Mouse (Mus musculus) kidney, embryonic 14.5 days (tissue): Measurements from ENCODE around the gene Slfn5. TPM values are rescaled to one million over a fixed set of nuclear protein-coding genes. Genes with fewer than 3 reads are reported as not detected.

Experiments
- ATAC-seq: fragments of 200-750 bp; cut with Nextera tagmentation; 2 replicates; pipeline ENCODE4 v1.8.0; 2017; ENCODE audit warnings: moderate number of reproducible peaks, mild to moderate bottlenecking, moderate TSS enrichment, moderate library complexity; ENCODE audit not compliant: low FRiP score, low TSS enrichment
- H3K27ac ChIP-seq: fragments of 300-500 bp; sonication (generic); 2 replicates; pipeline ENCODE4 v1.5.1; 2014; ENCODE audit warnings: low read depth, mild to moderate bottlenecking, low read length, moderate library complexity, mixed read lengths
- H3K27me3 ChIP-seq: fragments of 300-500 bp; sonication (generic); 2 replicates; pipeline ENCODE4 v1.6.1; 2014; ENCODE audit warnings: mild to moderate bottlenecking, low read length; ENCODE audit not compliant: control insufficient read depth, insufficient read depth
- H3K36me3 ChIP-seq: fragments of 300-500 bp; sonication (generic); 2 replicates; pipeline ENCODE4 v1.6.1; 2014; ENCODE audit warnings: low read length, mixed read lengths; ENCODE audit not compliant: control insufficient read depth, insufficient read depth
- H3K4me1 ChIP-seq: fragments of 300-500 bp; sonication (generic); 2 replicates; pipeline ENCODE4 v1.6.1; 2014; ENCODE audit warnings: low read length, mixed read lengths; ENCODE audit not compliant: control insufficient read depth, insufficient read depth
- H3K4me2 ChIP-seq: fragments of 300-500 bp; sonication (generic); replicated peaks from 2 replicates; pipeline ENCODE4 v1.6.1; 2014; ENCODE audit warnings: low read depth, mild to moderate bottlenecking, low read length
- H3K4me3 ChIP-seq: fragments of 300-500 bp; sonication (generic); 2 replicates; pipeline ENCODE4 v1.5.1; 2014; ENCODE audit warnings: mild to moderate bottlenecking, low read length
- H3K9ac ChIP-seq: fragments of 300-500 bp; sonication (generic); 2 replicates; pipeline ENCODE4 v1.6.1; 2014; ENCODE audit warnings: low read depth, mild to moderate bottlenecking, low read length, moderate library complexity
- H3K9me3 ChIP-seq: fragments of 300-500 bp; sonication (generic); 2 replicates; pipeline ENCODE4 v1.6.1; 2016; ENCODE audit warnings: low read length; ENCODE audit not compliant: control insufficient read depth
- WGBS: fragments of 180-500 bp; shearing (Covaris S2); extraction: QIAGEN DNeasy Blood & Tissue Kit; methylation state at CpG from one replicate; pipeline ENCODE4 v1.1.7; 2014; 5-methylcytosine and 5-hydroxymethylcytosine counted together
- polyA plus RNA-seq: library from polyadenylated mRNA; unstranded; fragments of >200 nt; fragmentation: Nextera tagmentation; extraction: Ambion mirVana; gene quantifications from 2 replicates; pipeline ENCODE4 v1.2.1, GENCODE M21; 2014

Slfn5 gene
- polyA plus RNA-seq: 6.0 and 8.0 TPM in 2 replicates

- no peaks in the 10 kb centered on the region for H3K36me3 ChIP-seq
- no peak within 1 kb of the TSS for H3K9ac ChIP-seq
- ATAC-seq: peak; percentile 66
- H3K9me3 ChIP-seq: no peaks in the 10 kb centered on the region
- peak within 1 kb of the TSS; percentile 18 for H3K4me3 ChIP-seq
- H3K27me3 ChIP-seq: peaks cover 21% of the 10 kb centered on the region
- 7% methylated on average over 10 of the region's 10 CpGs for WGBS
- H3K4me2 ChIP-seq: peak within 1 kb of the TSS; percentile 31
- no peak within 1 kb of the TSS; the same call in 1 of the 2 replicates for H3K27ac ChIP-seq
- no peaks in the 10 kb centered on the region for H3K4me1 ChIP-seq
Measured at GRCm38 (mm10) chr11:82950736-82951481, at the start of gene Slfn5. Gene Slfn5 (plus strand): TSS chr11:82951349.

GRCm38 (mm10) chr11:82901606-82902310, 49.4 kb upstream of the Slfn5 start:
- H3K4me3 ChIP-seq: no peak overlapping the region
- WGBS: 96% methylated on average over 20 of the region's 20 CpGs
- no peak for ATAC-seq

GRCm38 (mm10) chr11:82904952-82905351, 46.2 kb upstream of the Slfn5 start:
- Histone ChIP-seq H3K4me2 (no peak overlapping the region), H3K9ac (no peak overlapping the region), H3K27ac (no peak overlapping the region), H3K27me3 (no peaks in the 10 kb centered on the region), H3K36me3 (peaks cover 65% of the 10 kb centered on the region), H3K9me3 (no peaks in the 10 kb centered on the region), H3K4me1 (peaks cover 4% of the 10 kb centered on the region; the same call in 1 of the 2 replicates), H3K4me3 (no peak overlapping the region)
- ATAC-seq: no peak
- WGBS: 63% methylated on average over 8 of the region's 8 CpGs

More at GRCm38 (mm10) chr11:82901606-82902310, 49.4 kb upstream of the Slfn5 start:
- Histone ChIP-seq H3K4me2 (no peak overlapping the region), H3K9ac (no peak overlapping the region), H3K9me3 (no peaks in the 10 kb centered on the region), H3K27me3 (no peaks in the 10 kb centered on the region), H3K4me1 (no peaks in the 10 kb centered on the region), H3K36me3 (peaks cover 68% of the 10 kb centered on the region), H3K27ac (no peak overlapping the region)

- 92% methylated on average over 5 of the region's 5 CpGs for WGBS
- peaks cover 4% of the 10 kb centered on the region; the same call in 1 of the 2 replicates for H3K4me1 ChIP-seq
- ATAC-seq: no peak
- H3K4me2 ChIP-seq: no peak overlapping the region
- no peaks in the 10 kb centered on the region for H3K27me3 ChIP-seq
- no peak overlapping the region for H3K27ac ChIP-seq
- H3K9me3 ChIP-seq: no peaks in the 10 kb centered on the region
- H3K9ac ChIP-seq: no peak overlapping the region
- peaks cover 56% of the 10 kb centered on the region for H3K36me3 ChIP-seq
- no peak overlapping the region for H3K4me3 ChIP-seq
Measured at GRCm38 (mm10) chr11:82905816-82906215, 45.3 kb upstream of the Slfn5 start.

- no peak within 1 kb of the TSS for H3K27ac ChIP-seq
- H3K36me3 ChIP-seq: peaks cover 36% of the 10 kb centered on the region
- peak within 1 kb of the TSS; percentile 72 for H3K9ac ChIP-seq
- 2% methylated on average over 66 of the region's 73 CpGs for WGBS
- no peaks in the 10 kb centered on the region; the same call in 1 of the 2 replicates for H3K27me3 ChIP-seq
- H3K4me2 ChIP-seq: peak within 1 kb of the TSS; percentile 83
- no peaks in the 10 kb centered on the region for H3K9me3 ChIP-seq
- H3K4me3 ChIP-seq: peak within 1 kb of the TSS; percentile 61
- H3K4me1 ChIP-seq: peaks cover 4% of the 10 kb centered on the region; the same call in 1 of the 2 replicates
- ATAC-seq: peak; percentile 80
Measured at GRCm38 (mm10) chr11:82907651-82908607, 43.2 kb upstream of the Slfn5 start, which contains the start of gene Nle1. Gene Nle1 (minus strand): TSS chr11:82908411.

GRCm38 (mm10) chr11:82908608-82908989, 42.5 kb upstream of the Slfn5 start:
- Histone ChIP-seq H3K27ac (no peak overlapping the region), H3K9me3 (no peaks in the 10 kb centered on the region), H3K4me1 (peaks cover 4% of the 10 kb centered on the region; the same call in 1 of the 2 replicates), H3K9ac (no peak overlapping the region; the same call in 1 of the 2 replicates), H3K4me3 (peak overlapping the region; percentile 61; the same call in 1 of the 2 replicates), H3K27me3 (no peaks in the 10 kb centered on the region; the same call in 1 of the 2 replicates), H3K4me2 (peak overlapping the region; percentile 83), H3K36me3 (peaks cover 29% of the 10 kb centered on the region)
- ATAC-seq: 0 out of 2 replicates have a peak, but pooled peaks have one; percentile 7
- WGBS: 55% methylated on average over 10 of the region's 10 CpGs

- no peak within 1 kb of the TSS for H3K9ac ChIP-seq
- no peak within 1 kb of the TSS for H3K27ac ChIP-seq
- peaks cover 13% of the 10 kb centered on the region for H3K36me3 ChIP-seq
- no peak within 1 kb of the TSS for H3K4me3 ChIP-seq
- no peak within 1 kb of the TSS for H3K4me2 ChIP-seq
- H3K9me3 ChIP-seq: no peaks in the 10 kb centered on the region
- WGBS: 93% methylated on average over 4 of the region's 4 CpGs
- no peaks in the 10 kb centered on the region; the same call in 1 of the 2 replicates for H3K27me3 ChIP-seq
- ATAC-seq: no peak
- peaks cover 4% of the 10 kb centered on the region; the same call in 1 of the 2 replicates for H3K4me1 ChIP-seq
Measured at GRCm38 (mm10) chr11:82910250-82910649, 40.9 kb upstream of the Slfn5 start, which contains the start of gene Unc45b. Gene Unc45b (plus strand): TSS chr11:82910550.

- no peak overlapping the region for H3K27ac ChIP-seq
- H3K4me1 ChIP-seq: peaks cover 4% of the 10 kb centered on the region; the same call in 1 of the 2 replicates
- no peak overlapping the region for H3K9ac ChIP-seq
- H3K4me3 ChIP-seq: no peak overlapping the region
- no peak overlapping the region for H3K4me2 ChIP-seq
- H3K36me3 ChIP-seq: peaks cover 7% of the 10 kb centered on the region
- no peaks in the 10 kb centered on the region; the same call in 1 of the 2 replicates for H3K27me3 ChIP-seq
- ATAC-seq: no peak
- WGBS: 67% methylated on average over 11 of the region's 11 CpGs
- no peaks in the 10 kb centered on the region for H3K9me3 ChIP-seq
Measured at GRCm38 (mm10) chr11:82910679-82911389, 40.3 kb upstream of the Slfn5 start.
